Mouse (Mus musculus) hindbrain, embryonic 10.5 days (tissue): ENCODE data around the gene Serpinf1. TPM values are rescaled to one million over a fixed set of nuclear protein-coding genes. Genes with fewer than 3 reads are reported as not detected.

Source experiments
- microRNA counts: library from miRNA; unstranded; fragments of <30 nt; microRNA quantifications from one replicate; lab custom pipeline; 2017
- polyA plus RNA-seq: library from polyadenylated mRNA; unstranded; fragments of >200 nt; fragmentation: Nextera tagmentation; extraction: Ambion mirVana; gene quantifications from 2 replicates; pipeline ENCODE4 v1.2.1, GENCODE M21; 2016

Serpinf1 gene
- polyA plus RNA-seq, 1 experiment from 2014 or later: 95.3 TPM

MicroRNAs encoded within 50 kb of the gene (microRNA counts, 519-probe panel; counts per million panel counts)
- 4,676 counts per million, percentile 92 among the panel's probes with 10 or more counts for microRNA mmu-miR-22 (lab: Ali Mortazavi, UCI)

Other genes starting within 250 kb of the Serpinf1 start
- 27.6 and 33.1 TPM in 2 replicates for gene Ovca2, start 243.9 kb downstream of the Serpinf1 start, polyA plus RNA-seq
- 23.2 and 24.2 TPM in 2 replicates for gene Dph1, start 231.5 kb downstream of the Serpinf1 start, polyA plus RNA-seq
- gene Rtn4rl1, start 228.9 kb downstream of the Serpinf1 start, polyA plus RNA-seq: 2.5 and 2.8 TPM in 2 replicates
- gene Rpa1, start 74.4 kb downstream of the Serpinf1 start, polyA plus RNA-seq: 136 and 178 TPM in 2 replicates
- 14.6 and 17.4 TPM in 2 replicates for gene Smyd4, start 74.3 kb downstream of the Serpinf1 start, polyA plus RNA-seq
- gene Serpinf2, start 16.9 kb upstream of the Serpinf1 start, polyA plus RNA-seq: 0.07 TPM in 1 of 2 replicates, not detected in the other
- gene Wdr81, start 32.0 kb upstream of the Serpinf1 start, polyA plus RNA-seq: 7.7 and 8.6 TPM in 2 replicates
- gene Tlcd2, start 39.0 kb upstream of the Serpinf1 start, polyA plus RNA-seq: 11.7 and 12.4 TPM in 2 replicates
- 74.8 and 78.1 TPM in 2 replicates for gene Prpf8, start 64.1 kb upstream of the Serpinf1 start, polyA plus RNA-seq
- gene Rilp, start 87.4 kb upstream of the Serpinf1 start, polyA plus RNA-seq: 0.35 and 0.65 TPM in 2 replicates
- 4.9 and 6.4 TPM in 2 replicates for gene Scarf1, start 90.8 kb upstream of the Serpinf1 start, polyA plus RNA-seq
- 5.2 and 7.1 TPM in 2 replicates for gene Slc43a2, start 109.0 kb upstream of the Serpinf1 start, polyA plus RNA-seq
- 68.8 and 80.6 TPM in 2 replicates for gene Pitpna, start 165.4 kb upstream of the Serpinf1 start, polyA plus RNA-seq
- gene Inpp5k, start 208.3 kb upstream of the Serpinf1 start, polyA plus RNA-seq: 20.6 and 24.9 TPM in 2 replicates
- gene Myo1c, start 227.8 kb upstream of the Serpinf1 start, polyA plus RNA-seq: 16.4 and 19.0 TPM in 2 replicates